ENCODE assay signal across 11 mouse cellular contexts in the genomic region with DNA sequence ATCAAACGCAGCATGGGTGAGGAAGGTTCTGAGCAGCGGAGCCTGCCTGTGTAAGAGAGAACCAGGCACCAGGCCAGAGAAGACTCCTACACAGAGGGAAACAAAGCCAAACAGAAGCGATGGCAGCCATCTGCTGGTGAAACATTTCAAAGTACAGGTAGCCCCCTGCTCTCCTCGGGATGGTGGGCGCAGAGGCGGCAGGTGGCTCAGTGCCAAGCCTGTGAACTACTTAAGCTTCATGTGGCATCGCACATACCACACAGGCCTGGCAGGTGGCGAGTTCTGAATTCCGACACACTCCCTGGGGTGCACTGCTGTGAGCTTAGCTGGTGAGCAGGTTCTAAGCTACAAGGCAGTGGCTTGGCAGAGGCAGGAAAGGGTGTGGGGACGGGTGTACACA. TPM values are rescaled to one million over a fixed set of nuclear protein-coding genes. Genes with fewer than 3 reads are reported as not detected.
A peak's percentile ranks its signal among the peaks of the same experiment; 100 is the strongest.
DNase-seq lines count a peak whose midpoint lies in the region; ATAC-seq and TF ChIP-seq lines count a peak whose summit lies in the region.
"Had no signal": no experiment of that assay in that cellular context is flagged by ENCODE, and none has a peak within 500 bp of the region (broad histone marks: within the 10 kb centered on the region; RNA-seq: fewer than 3 reads in every experiment).

No protein-coding gene starts in this region.

- TF ChIP-seq CTCF in kidney, postnatal 0 days (IDR thresholded peaks at IDR 0.05; ENCODE audit: low read depth) = 0 out of 2 replicates have a peak, but pooled peaks have one; percentile 8
- TF ChIP-seq CTCF in left cerebral cortex, adult 2 months (IDR thresholded peaks at IDR 0.05) = peak; percentile 36

- H3K4me1 ChIP-seq in kidney, postnatal 0 days (replicated peaks; ENCODE audit: insufficient read depth, low read length) = no peaks in the 10 kb centered on the region

- H3K4me3 ChIP-seq in kidney, postnatal 0 days (replicated peaks; ENCODE audit: low read depth, low read length) = no peak overlapping the region
- H3K4me3 ChIP-seq in left cerebral cortex, adult 2 months = no peak overlapping the region
- H3K4me3 ChIP-seq: hindbrain, embryonic 13.5 days had no signal

- H3K9ac ChIP-seq in kidney, postnatal 0 days (ENCODE audit: low read depth, low read length) = no peak overlapping the region
- H3K9ac ChIP-seq: hindbrain, embryonic 13.5 days had no signal

- H3K9me3 ChIP-seq in kidney, postnatal 0 days (replicated peaks; ENCODE audit: low read length) = 0 out of 2 replicates have a peak, but pooled peaks cover 5% of the 10 kb centered on the region

- WGBS in kidney, postnatal 0 days = 66% methylated on average over 10 of the region's 10 CpGs

- intact Hi-C loops in left cerebral cortex, adult 2 months (cut with DNase I) = loop anchor here (1.0 to 5.0 kb wide), 4 partner anchors 71 to 226 kb away; no protein-coding TSS in a partner anchor

- H3K27ac ChIP-seq in kidney, postnatal 0 days = no peak overlapping the region
- H3K27ac ChIP-seq in left cerebral cortex, adult 2 months = no peak overlapping the region
- H3K27ac ChIP-seq: hindbrain, embryonic 13.5 days had no signal

- DNase-seq in kidney, postnatal 0 days (ENCODE audit: low spot score) = peak; percentile 7
- no peak for DNase-seq in kidney, postnatal 25 days
- peak; percentile 73 to 80 for DNase-seq in frontal cortex, postnatal 25 days (ENCODE audit: low spot score in 2 of 2)
- peak; percentile 84 to 92 for DNase-seq in left cerebral cortex, adult 2 months (ENCODE audit: extremely low spot score in 1 of 2, low spot score in 2 of 2)
- peak; percentile 95 for DNase-seq in telencephalon, adult 2 months (ENCODE audit: low read depth, low spot score)
- DNase-seq in urinary bladder, adult 18-20 months (ENCODE audit: low spot score in 2 of 2) = no peak
- no peak for DNase-seq in kidney, postnatal 10 days
- DNase-seq in cerebellum, adult 11-12 months = no peak
- DNase-seq: lung, adult 18-20 months had no signal

- no peaks in the 10 kb centered on the region for H3K36me3 ChIP-seq in kidney, postnatal 0 days (ENCODE audit: insufficient read depth, low read length)
- H3K36me3 ChIP-seq: hindbrain, embryonic 13.5 days had no signal

- no peaks in the 10 kb centered on the region for H3K27me3 ChIP-seq in kidney, postnatal 0 days (ENCODE audit: insufficient read depth, low read length)
- H3K27me3 ChIP-seq: hindbrain, embryonic 13.5 days had no signal

- no peak for ATAC-seq in kidney, postnatal 0 days (replicated peaks; ENCODE audit: low FRiP score, low read depth)

- H3K4me2 ChIP-seq in kidney, postnatal 0 days (ENCODE audit: low read length) = no peak overlapping the region
- H3K4me2 ChIP-seq: hindbrain, embryonic 13.5 days had no signal

RNA-seq across cellular contexts. Expression of gene Psapl1, which starts 9.5 kb away (rescaled TPM):
- 0.32 and 0.34 TPM in 2 replicates for polyA plus RNA-seq in kidney, postnatal 0 days (2015; fragmentation: Nextera tagmentation; extraction: Ambion mirVana)
- not detected for total RNA-seq in left cerebral cortex, adult 2 months (2021)
- total RNA-seq: MEL had no signal
- polyA plus RNA-seq: hindbrain, embryonic 13.5 days had no signal

Comparison
In these comparisons a context has a peak if more than half of its experiments do, and no peak if none do; other contexts are left out.
1. DNase-seq: peak in kidney, postnatal 0 days (single experiment), frontal cortex, postnatal 25 days (2 of 2), left cerebral cortex, adult 2 months (2 of 2) and telencephalon, adult 2 months (single experiment); none in kidney, postnatal 25 days (0 of 2), urinary bladder, adult 18-20 months (0 of 2), kidney, postnatal 10 days (single experiment) and cerebellum, adult 11-12 months (single experiment).